Mouse (Mus musculus) MEL (cell line): Measurements from ENCODE around the gene Hmgb2. TPM values are rescaled to one million over a fixed set of nuclear protein-coding genes. Genes with fewer than 3 reads are reported as not detected.

Experiments
- polyA plus RNA-seq, 2 experiments: library from polyadenylated mRNA; stranded (reverse) in 1 of 2; unstranded in 1 of 2; fragments of >175 nt in 1 of 2; fragments of >200 nt in 1 of 2; gene quantifications; 2 replicates each; pipeline versions ENCODE4 v1.2.1 to v1.2.4; 2012; ENCODE audit warnings: low replicate concordance in 2 of 2, low read depth in 1 of 2; ENCODE audit not compliant: insufficient read length in 2 of 2, insufficient read depth in 1 of 2, missing spikeins in 1 of 2
- total RNA-seq: library from RNA; depleted of rRNA; stranded (reverse); fragments of 300-350 nt; gene quantifications from 2 replicates; pipeline ENCODE4 v1.2.3, GENCODE M21; 2012; rRNA removed

The Hmgb2 gene
- total and polyA plus RNA-seq, 3 experiments = 126 to 399 (median 220) TPM

Other genes starting within 250 kb of the Hmgb2 start
- gene Hand2, start 190.9 kb upstream of the Hmgb2 start, total RNA-seq = not detected in 2 replicates
- not detected for gene Hand2, start 190.9 kb upstream of the Hmgb2 start, polyA plus RNA-seq
- not detected in 2 replicates for gene Scrg1, start 56.0 kb upstream of the Hmgb2 start, total RNA-seq
- gene Scrg1, start 56.0 kb upstream of the Hmgb2 start, polyA plus RNA-seq = not detected
- gene Sap30, start 24.0 kb upstream of the Hmgb2 start, total RNA-seq = 34.2 and 45.6 TPM in 2 replicates
- 10 to 100 TPM in 1 of 2 experiments, not detected in 1; 64.0 TPM for gene Sap30, start 24.0 kb upstream of the Hmgb2 start, polyA plus RNA-seq
- gene Galnt7, start 141.1 kb downstream of the Hmgb2 start, total RNA-seq = 11.1 TPM in 2 replicates
- gene Galnt7, start 141.1 kb downstream of the Hmgb2 start, polyA plus RNA-seq = 100 to 1,000 TPM in 1 of 2 experiments, 10 to 100 TPM in 1; 18.5 to 138 TPM